ENCODE assay signal across 21 mouse cellular contexts in genomic region chr14:121593313-121593929, GRCm38 (mm10).
A peak's percentile ranks its signal among the peaks of the same experiment; 100 is the strongest.
DNase-seq lines count a peak whose midpoint lies in the region; ATAC-seq and TF ChIP-seq lines count a peak whose summit lies in the region.
"Had no signal": no experiment of that assay in that cellular context is flagged by ENCODE, and none has a peak within 500 bp of the region (broad histone marks: within the 10 kb centered on the region; RNA-seq: fewer than 3 reads in every experiment).

No protein-coding gene starts in this region.

- no peak overlapping the region for H3K4me3 ChIP-seq in heart, embryonic 10.5 days
- H3K4me3 ChIP-seq in liver, adult 2 months (ENCODE audit: insufficient read depth, low read depth, low read length): no peak overlapping the region
- no peak overlapping the region for H3K4me3 ChIP-seq in liver, postnatal 0 days (ENCODE audit: low read depth, low read length)
- H3K4me3 ChIP-seq in stomach, embryonic 16.5 days (replicated peaks; ENCODE audit: low read length): no peak overlapping the region
- H3K4me3 ChIP-seq: embryonic facial prominence, embryonic 13.5 days; forebrain, embryonic 13.5 days; limb, embryonic 13.5 days; liver, embryonic 13.5 days; neural tube, embryonic 15.5 days had no signal

- peak overlapping the region; percentile 69 for H3K27ac ChIP-seq in heart, embryonic 10.5 days
- H3K27ac ChIP-seq in liver, adult 2 months (replicated peaks; ENCODE audit: insufficient read depth, low read depth, low read length): no peak overlapping the region; the same call in 1 of the 2 replicates
- H3K27ac ChIP-seq in liver, postnatal 0 days (ENCODE audit: low read depth): no peak overlapping the region
- H3K27ac ChIP-seq in stomach, embryonic 16.5 days (ENCODE audit: low read length): peak overlapping the region; percentile 59
- H3K27ac ChIP-seq: embryonic facial prominence, embryonic 13.5 days; forebrain, embryonic 13.5 days; hindbrain, postnatal 0 days; limb, embryonic 13.5 days; liver, embryonic 13.5 days; neural tube, embryonic 15.5 days had no signal

- TF ChIP-seq EP300 in liver, postnatal 0 days (IDR thresholded peaks at IDR 0.05; ENCODE audit: low read depth): no peak

- TF ChIP-seq POLR2A in liver, adult 2 months (IDR thresholded peaks at IDR 0.05; ENCODE audit: extremely low read depth, insufficient read depth, low read length): no peak

- DNase-seq in heart, embryonic 10.5 days (ENCODE audit: low spot score): no peak
- no peak for DNase-seq in heart, postnatal 25 days (ENCODE audit: low spot score)
- peak; percentile 35 for DNase-seq in liver, adult 2 months (ENCODE audit: extremely low read depth, low read depth, low spot score)
- no peak for DNase-seq in liver, postnatal 0 days
- DNase-seq in ovary, adult 18-20 months (ENCODE audit: low spot score): peak; percentile 78
- DNase-seq in ovary, postnatal 10 days (ENCODE audit: low spot score): no peak
- no peak for DNase-seq in cerebellum, postnatal 25 days
- DNase-seq: adrenal gland, postnatal 10 days; cerebellum, adult 18-20 months; cerebellum, postnatal 14 days; gastrocnemius, postnatal 36 days; heart, postnatal 10 days; kidney, postnatal 25 days; liver, embryonic 13.5 days had no signal

- H3K27me3 ChIP-seq in heart, embryonic 10.5 days (ENCODE audit: insufficient read depth, poor library complexity, severe bottlenecking): no peaks in the 10 kb centered on the region
- H3K27me3 ChIP-seq in liver, adult 2 months (ENCODE audit: control insufficient read depth, insufficient read depth, low read length): no peaks in the 10 kb centered on the region
- H3K27me3 ChIP-seq in liver, postnatal 0 days (ENCODE audit: insufficient read depth, low read length): no peaks in the 10 kb centered on the region
- H3K27me3 ChIP-seq in stomach, embryonic 16.5 days (ENCODE audit: control insufficient read depth, insufficient read depth, low read length): no peaks in the 10 kb centered on the region
- H3K27me3 ChIP-seq: embryonic facial prominence, embryonic 13.5 days; forebrain, embryonic 13.5 days; limb, embryonic 13.5 days; liver, embryonic 13.5 days; neural tube, embryonic 15.5 days had no signal

- TF ChIP-seq CTCF in liver, adult 2 months (IDR thresholded peaks at IDR 0.05; ENCODE audit: low read depth, low read length): no peak
- no peak for TF ChIP-seq CTCF in liver, postnatal 0 days (IDR thresholded peaks at IDR 0.05; ENCODE audit: low read depth)

- H3K9ac ChIP-seq in liver, adult 2 months (ENCODE audit: low read depth, low read length): no peak overlapping the region
- no peak overlapping the region for H3K9ac ChIP-seq in liver, postnatal 0 days (replicated peaks)
- H3K9ac ChIP-seq in stomach, embryonic 16.5 days (ENCODE audit: low read length): no peak overlapping the region
- H3K9ac ChIP-seq: embryonic facial prominence, embryonic 13.5 days; forebrain, embryonic 13.5 days; limb, embryonic 13.5 days; liver, embryonic 13.5 days; neural tube, embryonic 15.5 days had no signal

- ATAC-seq in liver, postnatal 0 days: no peak
- ATAC-seq in stomach, embryonic 16.5 days (ENCODE audit: insufficient read depth, low FRiP score): peak; percentile 24; the same call in 1 of the 2 replicates
- ATAC-seq: forebrain, embryonic 13.5 days had no signal

- intact Hi-C loops in heart, postnatal 25 days (cut with DNase I): no loop called here

- peaks cover 39% of the 10 kb centered on the region for H3K4me1 ChIP-seq in heart, embryonic 10.5 days
- H3K4me1 ChIP-seq in liver, adult 2 months (ENCODE audit: control insufficient read depth, insufficient read depth, low read length): no peaks in the 10 kb centered on the region; the same call in 1 of the 2 replicates
- H3K4me1 ChIP-seq in liver, postnatal 0 days (ENCODE audit: insufficient read depth): no peaks in the 10 kb centered on the region
- peaks cover 17% of the 10 kb centered on the region for H3K4me1 ChIP-seq in stomach, embryonic 16.5 days (ENCODE audit: control insufficient read depth, insufficient read depth, low read length)
- H3K4me1 ChIP-seq: forebrain, embryonic 13.5 days had no signal

- 0 out of 2 replicates have a peak, but pooled peaks cover 3% of the 10 kb centered on the region for H3K36me3 ChIP-seq in heart, embryonic 10.5 days
- no peaks in the 10 kb centered on the region; the same call in 1 of the 2 replicates for H3K36me3 ChIP-seq in liver, adult 2 months (ENCODE audit: control insufficient read depth, insufficient read depth, low read length)
- peaks cover 3% of the 10 kb centered on the region; the same call in 1 of the 2 replicates for H3K36me3 ChIP-seq in liver, postnatal 0 days (replicated peaks; ENCODE audit: insufficient read depth, low read length)
- H3K36me3 ChIP-seq in stomach, embryonic 16.5 days (ENCODE audit: control insufficient read depth, insufficient read depth, low read length): no peaks in the 10 kb centered on the region
- H3K36me3 ChIP-seq: embryonic facial prominence, embryonic 13.5 days; limb, embryonic 13.5 days; liver, embryonic 13.5 days; neural tube, embryonic 15.5 days had no signal

- no peaks in the 10 kb centered on the region for H3K79me2 ChIP-seq in liver, adult 2 months (ENCODE audit: control insufficient read depth, insufficient read depth, low read length)

- no peaks in the 10 kb centered on the region for H3K9me3 ChIP-seq in heart, embryonic 10.5 days
- H3K9me3 ChIP-seq in liver, postnatal 0 days (ENCODE audit: low read length): no peaks in the 10 kb centered on the region
- H3K9me3 ChIP-seq in stomach, embryonic 16.5 days (replicated peaks; ENCODE audit: control insufficient read depth, low read length): no peaks in the 10 kb centered on the region
- H3K9me3 ChIP-seq: embryonic facial prominence, embryonic 13.5 days; forebrain, embryonic 13.5 days; limb, embryonic 13.5 days; liver, embryonic 13.5 days; neural tube, embryonic 15.5 days had no signal

- WGBS in heart, embryonic 10.5 days: 41% methylated on average over 10 of the region's 10 CpGs
- 73% methylated on average over 10 of the region's 10 CpGs for WGBS in liver, adult 2 months
- WGBS in liver, postnatal 0 days (ENCODE audit: insufficient replicate concordance): 74% methylated on average over 10 of the region's 10 CpGs
- 41% methylated on average over 10 of the region's 10 CpGs for WGBS in stomach, embryonic 16.5 days

- H3K4me2 ChIP-seq in liver, postnatal 0 days (ENCODE audit: low read depth, low read length): no peak overlapping the region
- H3K4me2 ChIP-seq in stomach, embryonic 16.5 days (ENCODE audit: low read depth, low read length): no peak overlapping the region
- H3K4me2 ChIP-seq: embryonic facial prominence, embryonic 13.5 days; forebrain, embryonic 13.5 days; limb, embryonic 13.5 days; liver, embryonic 13.5 days; midbrain, embryonic 11.5 days; neural tube, embryonic 15.5 days had no signal

Comparison
In these comparisons a context has a peak if more than half of its experiments do, and no peak if none do; other contexts are left out.
1. DNase-seq: peak in liver, adult 2 months (single experiment) and ovary, adult 18-20 months (single experiment); none in heart, embryonic 10.5 days (single experiment), heart, postnatal 25 days (single experiment), liver, postnatal 0 days (single experiment), ovary, postnatal 10 days (single experiment) and cerebellum, postnatal 25 days (0 of 2).
2. H3K27ac ChIP-seq: peak in heart, embryonic 10.5 days (single experiment) and stomach, embryonic 16.5 days (single experiment); none in liver, adult 2 months (single experiment) and liver, postnatal 0 days (single experiment).